Mouse (Mus musculus) forebrain, embryonic 10.5 days (tissue): ENCODE measurements around the gene Brpf3. TPM values are rescaled to one million over a fixed set of nuclear protein-coding genes. Genes with fewer than 3 reads are reported as not detected.

Experiments
- DNase-seq: peaks from one replicate; pipeline ENCODE4 v3.0.0-alpha.2; 2017; ENCODE audit warnings: low spot score; ENCODE audit errors: extremely low spot score
- H3K27ac ChIP-seq: fragments of 300-500 bp; sonication (generic); 2 replicates; pipeline ENCODE4 v1.5.1; 2016; ENCODE audit warnings: mild to moderate bottlenecking
- H3K27me3 ChIP-seq: fragments of 300-500 bp; sonication (generic); 2 replicates; pipeline ENCODE4 v1.6.1; 2016; ENCODE audit warnings: mild to moderate bottlenecking; ENCODE audit not compliant: poor library complexity, severe bottlenecking
- H3K36me3 ChIP-seq: fragments of 300-500 bp; sonication (generic); replicated peaks from 2 replicates; pipeline ENCODE4 v1.6.1; 2016; ENCODE audit warnings: mild to moderate bottlenecking, moderate library complexity
- H3K4me1 ChIP-seq: fragments of 300-500 bp; sonication (generic); 2 replicates; pipeline ENCODE4 v1.6.1; 2016
- H3K4me3 ChIP-seq: fragments of 300-500 bp; sonication (generic); 2 replicates; pipeline ENCODE4 v1.5.1; 2016; ENCODE audit warnings: mild to moderate bottlenecking, moderate library complexity
- H3K9me3 ChIP-seq: fragments of 300-500 bp; sonication (generic); 2 replicates; pipeline ENCODE4 v1.6.1; 2016; ENCODE audit warnings: mild to moderate bottlenecking, moderate library complexity
- WGBS: fragments of 180-500 bp; shearing (Covaris S2); methylation state at CpG from one replicate; pipeline ENCODE4 v1.1.7; 2016; 5-methylcytosine and 5-hydroxymethylcytosine counted together
- polyA plus RNA-seq: library from polyadenylated mRNA; unstranded; fragments of >200 nt; fragmentation: Nextera tagmentation; extraction: Ambion mirVana; gene quantifications from 2 replicates; pipeline ENCODE4 v1.2.1, GENCODE M21; 2016

Gene Brpf3
- polyA plus RNA-seq, 1 experiment from 2014 or later: 12.0 TPM

DNA sequence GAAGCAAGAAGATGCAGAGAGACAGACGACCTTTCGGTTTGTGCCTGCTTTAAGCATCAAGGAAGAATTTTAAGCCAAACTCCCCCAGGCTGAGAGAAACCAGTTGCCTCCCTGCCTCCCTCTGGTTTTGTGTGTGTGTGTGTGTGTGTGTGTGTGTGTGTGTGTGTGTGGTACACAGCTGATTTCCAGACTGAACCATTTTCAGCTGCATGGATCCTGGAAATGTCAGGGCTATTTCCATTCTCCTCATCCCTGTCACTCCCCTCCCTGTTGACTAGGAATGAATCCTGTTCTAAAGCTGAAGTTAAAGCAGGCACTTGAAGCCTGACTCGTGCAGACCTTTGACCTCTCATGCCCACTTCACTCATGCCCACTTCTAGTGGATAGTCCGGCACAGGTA is 73.3 kb downstream of the Brpf3 start:
- Histone ChIP-seq H3K36me3 (no peaks in the 10 kb centered on the region), H3K27ac (no peak overlapping the region), H3K4me3 (no peak overlapping the region), H3K9me3 (no peaks in the 10 kb centered on the region), H3K4me1 (peaks cover 22% of the 10 kb centered on the region), H3K27me3 (peaks cover 22% of the 10 kb centered on the region)
- WGBS: 88% methylated on average over 4 of the region's 4 CpGs
- no peak for DNase-seq

DNA sequence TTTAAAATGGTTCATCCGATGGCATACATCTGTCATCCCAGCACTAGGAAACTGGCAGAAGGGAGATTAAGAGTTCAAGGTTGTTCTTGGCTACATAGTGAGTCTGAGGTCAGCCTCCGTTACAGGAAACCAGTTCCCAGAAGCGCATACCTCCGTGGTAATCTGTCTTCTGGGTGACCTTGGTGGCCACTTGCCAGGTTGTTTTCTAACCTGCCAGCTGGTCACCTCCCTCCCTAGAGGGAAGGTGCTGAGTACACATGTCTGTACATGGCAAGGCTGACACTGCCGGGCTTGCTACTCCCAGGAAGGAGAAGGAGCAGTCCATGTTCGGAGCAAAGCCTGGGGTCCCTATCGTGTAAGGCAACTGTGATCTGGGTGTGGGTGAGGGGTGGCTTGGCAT is 73.9 kb downstream of the Brpf3 start:
- Histone ChIP-seq H3K4me1 (peaks cover 19% of the 10 kb centered on the region), H3K27me3 (peaks cover 23% of the 10 kb centered on the region), H3K36me3 (no peaks in the 10 kb centered on the region), H3K27ac (no peak overlapping the region), H3K9me3 (no peaks in the 10 kb centered on the region), H3K4me3 (no peak overlapping the region)
- no peak for DNase-seq
- 85% methylated on average over 7 of the region's 7 CpGs for WGBS

DNA sequence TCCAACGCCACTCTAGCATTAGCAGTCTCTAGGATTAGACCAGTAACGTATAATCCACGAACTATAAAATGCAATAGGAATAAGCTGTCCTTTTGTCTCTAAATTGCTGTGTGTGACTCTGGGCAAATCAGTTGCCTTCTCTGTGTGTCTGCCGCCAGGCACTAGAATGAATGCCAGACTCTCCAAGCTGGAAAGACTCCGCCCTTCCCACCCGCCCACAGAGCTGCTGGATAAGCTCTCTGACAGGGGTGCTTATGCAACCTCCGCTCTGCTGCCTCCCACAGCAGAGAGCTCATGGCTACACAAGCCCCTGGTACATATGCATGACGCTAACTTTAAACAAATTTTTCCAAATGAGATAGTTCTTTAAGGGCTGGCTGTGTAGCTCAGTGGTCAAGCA is 74.4 kb downstream of the Brpf3 start:
- Histone ChIP-seq H3K36me3 (no peaks in the 10 kb centered on the region), H3K9me3 (no peaks in the 10 kb centered on the region), H3K27me3 (peaks cover 28% of the 10 kb centered on the region), H3K4me3 (no peak overlapping the region), H3K27ac (no peak overlapping the region), H3K4me1 (peaks cover 21% of the 10 kb centered on the region)
- no peak for DNase-seq
- WGBS: 51% methylated on average over 8 of the region's 8 CpGs

- H3K27ac ChIP-seq: 0 out of 2 replicates have a peak overlapping the region, but pooled peaks have one; percentile 20
- no peaks in the 10 kb centered on the region for H3K36me3 ChIP-seq
- DNase-seq: no peak
- WGBS: 63% methylated on average over 5 of the region's 5 CpGs
- peak overlapping the region; percentile 30; the same call in 1 of the 2 replicates for H3K4me3 ChIP-seq
- H3K4me1 ChIP-seq: peaks cover 21% of the 10 kb centered on the region
- H3K9me3 ChIP-seq: no peaks in the 10 kb centered on the region
- peaks cover 38% of the 10 kb centered on the region for H3K27me3 ChIP-seq
Observed at GRCm38 (mm10) chr17:28876331-28876730, 75.4 kb downstream of the Brpf3 start.

GRCm38 (mm10) chr17:28876821-28877220 is 75.9 kb downstream of the Brpf3 start:
- Histone ChIP-seq H3K4me1 (peaks cover 21% of the 10 kb centered on the region), H3K27ac (0 out of 2 replicates have a peak overlapping the region, but pooled peaks have one; percentile 20), H3K27me3 (peaks cover 43% of the 10 kb centered on the region), H3K36me3 (no peaks in the 10 kb centered on the region), H3K4me3 (peak overlapping the region; percentile 30), H3K9me3 (no peaks in the 10 kb centered on the region)
- peak; percentile 39 for DNase-seq
- 16% methylated on average over 19 of the region's 19 CpGs for WGBS

DNA sequence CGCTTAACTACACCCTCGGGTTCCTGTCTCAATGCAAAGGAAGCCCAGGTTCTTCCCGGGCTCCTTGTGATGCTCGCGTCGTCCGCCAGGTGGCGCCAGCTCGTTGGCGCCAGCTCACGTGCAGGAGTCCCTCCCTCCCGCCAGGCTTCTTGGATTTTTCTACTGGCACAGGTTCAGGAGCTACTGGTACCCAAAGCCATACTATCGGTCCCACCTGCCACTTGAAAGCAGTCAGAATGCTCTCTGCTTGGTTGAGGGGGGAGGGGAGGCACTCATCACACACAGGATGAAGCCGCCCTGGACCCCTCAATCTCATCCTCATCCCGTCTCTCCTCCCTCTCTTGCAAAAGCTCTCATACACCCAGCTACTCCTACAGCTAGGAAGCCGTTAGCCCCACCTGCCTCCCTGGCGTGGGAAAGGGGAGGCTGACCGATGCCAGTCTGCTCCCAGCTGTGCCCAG is 79.1 kb downstream of the Brpf3 start:
- H3K27me3 ChIP-seq: peaks cover 48% of the 10 kb centered on the region
- no peak overlapping the region for H3K27ac ChIP-seq
- H3K9me3 ChIP-seq: no peaks in the 10 kb centered on the region
- H3K4me1 ChIP-seq: peaks cover 21% of the 10 kb centered on the region
- H3K4me3 ChIP-seq: peak overlapping the region; percentile 19
- no peaks in the 10 kb centered on the region for H3K36me3 ChIP-seq
- WGBS: 6% methylated on average over 18 of the region's 18 CpGs
- peak; percentile 85 for DNase-seq

GRCm38 (mm10) chr17:28882316-28882715 is 81.4 kb downstream of the Brpf3 start:
- no peaks in the 10 kb centered on the region for H3K36me3 ChIP-seq
- H3K27me3 ChIP-seq: peaks cover 36% of the 10 kb centered on the region
- H3K4me3 ChIP-seq: peak overlapping the region; percentile 13
- H3K4me1 ChIP-seq: peaks cover 6% of the 10 kb centered on the region
- WGBS: 8% methylated on average over 12 of the region's 12 CpGs
- no peak overlapping the region for H3K27ac ChIP-seq
- H3K9me3 ChIP-seq: no peaks in the 10 kb centered on the region
- peak; percentile 60 for DNase-seq

DNA sequence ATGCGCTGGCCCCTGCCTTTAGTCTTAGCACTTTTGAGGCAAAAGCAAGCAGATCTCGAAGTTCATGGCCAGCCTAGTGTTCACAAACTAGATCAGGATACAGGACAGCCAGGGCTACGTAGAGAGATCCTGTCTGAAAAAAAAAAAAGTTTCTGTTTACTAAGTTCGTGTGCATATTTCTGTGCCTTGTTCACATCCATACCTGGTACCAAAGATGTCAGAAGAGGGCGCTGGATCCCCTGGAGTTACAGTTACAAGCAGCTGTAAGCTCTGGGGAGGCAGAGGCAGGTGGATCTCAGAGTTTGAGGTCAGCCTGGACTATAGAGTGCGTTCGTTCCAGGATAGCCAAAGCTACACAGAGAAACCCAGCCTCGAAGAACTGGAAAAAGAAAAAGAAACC is 81.9 kb downstream of the Brpf3 start:
- Histone ChIP-seq H3K27me3 (peaks cover 35% of the 10 kb centered on the region), H3K36me3 (no peaks in the 10 kb centered on the region), H3K4me3 (peak overlapping the region; percentile 13; the same call in 1 of the 2 replicates), H3K9me3 (peaks cover under 1% of the 10 kb centered on the region; the same call in 1 of the 2 replicates), H3K27ac (no peak overlapping the region), H3K4me1 (peaks cover 6% of the 10 kb centered on the region)
- no peak for DNase-seq
- WGBS: 68% methylated on average over 8 of the region's 8 CpGs

DNA sequence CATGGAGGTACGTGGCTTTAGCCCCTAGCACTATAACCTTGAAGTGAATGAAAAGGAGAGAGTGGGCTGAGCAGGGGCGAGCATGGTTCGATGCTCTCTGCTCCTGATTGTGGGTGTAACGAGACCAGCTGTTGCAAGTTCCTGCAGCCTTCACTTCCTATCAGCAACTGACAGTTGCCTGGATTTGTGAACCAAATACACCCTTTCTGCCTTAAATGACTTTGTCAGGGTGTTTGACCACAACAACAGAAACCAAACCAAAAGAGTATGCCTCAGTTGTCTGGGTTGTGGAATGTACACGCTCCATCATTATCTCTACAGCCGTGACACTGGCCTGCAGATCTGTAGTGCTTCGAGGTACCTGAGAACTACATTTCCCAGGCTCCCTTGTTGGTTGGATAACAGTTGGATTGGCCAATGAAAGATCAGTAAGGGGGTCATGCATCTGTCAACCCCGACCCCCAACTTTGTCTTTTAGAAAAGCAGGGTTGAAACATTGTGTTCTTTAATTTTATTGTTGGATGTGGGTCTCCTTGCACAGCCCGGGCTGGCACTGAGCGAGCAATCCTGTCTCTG is 83.1 kb downstream of the Brpf3 start:
- H3K27ac ChIP-seq: no peak overlapping the region
- peaks cover 26% of the 10 kb centered on the region for H3K27me3 ChIP-seq
- WGBS: 76% methylated on average over 10 of the region's 10 CpGs
- no peak for DNase-seq
- H3K9me3 ChIP-seq: peaks cover 12% of the 10 kb centered on the region; the same call in 1 of the 2 replicates
- H3K4me1 ChIP-seq: peaks cover 6% of the 10 kb centered on the region
- no peaks in the 10 kb centered on the region for H3K36me3 ChIP-seq
- no peak overlapping the region for H3K4me3 ChIP-seq

DNA sequence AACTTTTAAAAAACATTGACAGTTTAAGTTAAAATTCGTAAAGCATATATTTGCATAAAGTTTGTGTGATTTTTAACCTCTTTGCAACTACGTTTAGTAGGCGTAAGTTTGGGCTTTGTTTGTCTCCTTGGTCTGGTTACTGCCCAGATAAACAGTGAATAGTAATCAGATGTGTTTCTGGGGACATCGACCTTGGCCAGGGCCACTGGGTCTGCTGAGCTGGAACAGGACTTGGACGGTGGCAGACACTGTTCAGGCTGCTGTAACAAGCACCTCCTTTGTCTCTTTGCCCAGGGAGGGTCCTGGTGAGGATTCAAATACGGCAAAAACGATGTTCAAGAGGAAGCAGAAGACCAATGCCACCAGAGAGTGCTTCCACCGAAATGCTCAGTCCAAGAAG is 84.3 kb downstream of the Brpf3 start:
- H3K36me3 ChIP-seq: no peaks in the 10 kb centered on the region
- WGBS: 85% methylated on average over 8 of the region's 8 CpGs

DNA sequence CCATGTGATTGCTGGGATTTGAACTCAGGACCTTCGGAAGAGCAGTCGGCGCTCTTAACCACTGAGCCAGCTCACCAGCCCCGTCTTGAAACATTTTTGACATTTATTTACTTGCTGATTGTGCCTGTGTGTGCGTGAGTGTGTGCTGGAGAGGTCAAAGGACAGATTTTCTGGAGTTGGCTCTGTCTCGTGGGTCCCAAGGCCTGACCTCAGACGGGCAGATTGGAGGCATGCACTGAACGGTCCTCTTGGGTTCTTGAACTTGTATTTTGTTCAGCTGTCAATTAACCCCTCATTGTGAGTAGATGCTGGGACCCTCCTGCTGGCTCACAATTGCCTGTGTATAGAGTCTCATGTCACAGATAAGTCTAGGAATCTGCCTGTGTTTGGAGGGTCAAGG is 85.4 kb downstream of the Brpf3 start:
- Histone ChIP-seq H3K36me3 (no peaks in the 10 kb centered on the region), H3K4me1 (no peaks in the 10 kb centered on the region), H3K9me3 (peaks cover 25% of the 10 kb centered on the region; the same call in 1 of the 2 replicates), H3K27me3 (peaks cover 11% of the 10 kb centered on the region), H3K4me3 (no peak overlapping the region), H3K27ac (no peak overlapping the region)
- DNase-seq: no peak
- WGBS: 92% methylated on average over 8 of the region's 8 CpGs

More for the DNA sequence above, 84.3 kb downstream of the Brpf3 start:
- Histone ChIP-seq H3K27me3 (peaks cover 21% of the 10 kb centered on the region), H3K9me3 (peaks cover 21% of the 10 kb centered on the region; the same call in 1 of the 2 replicates), H3K4me3 (no peak overlapping the region), H3K4me1 (peaks cover under 1% of the 10 kb centered on the region), H3K27ac (no peak overlapping the region)
- no peak for DNase-seq
